Mouse (Mus musculus) embryonic facial prominence, embryonic 13.5 days (tissue): Measurements from ENCODE around the gene Malsu1. TPM values are rescaled to one million over a fixed set of nuclear protein-coding genes. Genes with fewer than 3 reads are reported as not detected.

Source experiments
- ATAC-seq: fragments of 200-750 bp; cut with Nextera tagmentation; 2 replicates; pipeline ENCODE4 v1.8.0; 2017; ENCODE audit warnings: low read depth; ENCODE audit not compliant: insufficient number of reproducible peaks, insufficient read depth, low FRiP score, low TSS enrichment
- H3K27ac ChIP-seq: fragments of 300-500 bp; sonication (generic); 2 replicates; pipeline ENCODE4 v1.5.1; 2015; ENCODE audit warnings: moderate library complexity, mild to moderate bottlenecking, inconsistent platforms
- H3K27me3 ChIP-seq: fragments of 300-500 bp; sonication (generic); 2 replicates; pipeline ENCODE4 v1.6.1; 2015; ENCODE audit warnings: mild to moderate bottlenecking, inconsistent platforms
- H3K36me3 ChIP-seq: fragments of 300-500 bp; sonication (generic); 2 replicates; pipeline ENCODE4 v1.6.1; 2015; ENCODE audit warnings: mild to moderate bottlenecking, inconsistent platforms
- H3K4me1 ChIP-seq: fragments of 300-500 bp; sonication (generic); 2 replicates; pipeline ENCODE4 v1.6.1; 2015; ENCODE audit warnings: inconsistent platforms
- H3K4me2 ChIP-seq: fragments of 300-500 bp; sonication (generic); 2 replicates; pipeline ENCODE4 v1.6.1; 2015; ENCODE audit warnings: moderate library complexity, mild to moderate bottlenecking, inconsistent platforms
- H3K4me3 ChIP-seq: fragments of 300-500 bp; sonication (generic); 2 replicates; pipeline ENCODE4 v1.5.1; 2015; ENCODE audit warnings: mild to moderate bottlenecking, inconsistent platforms
- H3K9ac ChIP-seq: fragments of 300-500 bp; sonication (generic); 2 replicates; pipeline ENCODE4 v1.6.1; 2015; ENCODE audit warnings: mild to moderate bottlenecking, inconsistent platforms
- H3K9me3 ChIP-seq: fragments of 300-500 bp; sonication (generic); 2 replicates; pipeline ENCODE4 v1.6.1; 2016; ENCODE audit warnings: inconsistent platforms
- WGBS: fragments of 180-500 bp; shearing (Covaris S2); methylation state at CpG from one replicate; pipeline ENCODE4 v1.1.7; 2015; ENCODE audit warnings: mixed read lengths; 5-methylcytosine and 5-hydroxymethylcytosine counted together
- polyA plus RNA-seq: library from polyadenylated mRNA; unstranded; fragments of >200 nt; fragmentation: Nextera tagmentation; extraction: Ambion mirVana; gene quantifications from 2 replicates; pipeline ENCODE4 v1.2.1, GENCODE M21; 2015

Malsu1 gene
- polyA plus RNA-seq: 83.8 and 87.9 TPM in 2 replicates

DNA sequence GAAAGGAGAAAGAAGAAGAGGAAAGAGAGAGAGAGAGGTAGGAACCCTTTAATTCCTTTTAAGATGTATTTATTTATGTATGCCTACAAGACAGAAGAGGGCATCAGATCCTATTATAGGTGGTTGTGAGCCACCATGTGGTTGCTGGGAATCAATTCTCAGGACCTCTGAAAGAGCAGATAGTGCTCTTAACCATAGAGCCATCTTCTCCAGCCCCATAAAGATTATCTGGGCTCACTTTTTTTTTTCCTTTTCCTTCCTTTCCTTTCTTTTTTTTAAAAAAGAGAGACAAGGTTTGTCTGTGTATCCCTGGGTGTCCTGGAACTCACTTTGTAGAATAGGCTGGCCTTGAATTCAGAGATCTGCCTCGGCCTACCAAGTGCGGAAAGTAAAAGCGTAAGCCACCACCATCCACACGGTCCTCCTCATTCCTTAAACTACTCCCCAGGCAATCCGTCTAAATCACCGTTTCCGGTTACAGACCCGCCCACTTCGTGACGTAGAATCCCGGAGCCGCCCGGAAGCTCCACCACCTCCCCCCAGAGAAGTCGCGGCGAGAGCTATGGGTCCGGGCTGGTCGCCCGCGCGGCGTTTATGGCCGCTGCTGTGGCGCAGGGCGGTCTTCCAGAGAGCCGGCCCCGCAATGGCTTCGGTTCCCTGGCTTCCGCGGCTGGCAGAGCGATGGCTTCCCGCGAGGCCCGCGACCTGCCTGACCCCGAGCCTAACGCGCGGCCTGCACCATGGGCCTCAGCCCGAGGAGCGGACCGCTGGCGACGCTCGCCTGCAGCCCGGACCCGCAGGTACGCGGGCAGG, at the start of gene Malsu1:
Gene Malsu1 (plus strand): TSS at position 492 of the 813 bp plus-strand sequence.
- peak within 1 kb of the TSS; percentile 97 for H3K9ac ChIP-seq
- WGBS: under 1% methylated on average over 49 of the region's 49 CpGs

DNA sequence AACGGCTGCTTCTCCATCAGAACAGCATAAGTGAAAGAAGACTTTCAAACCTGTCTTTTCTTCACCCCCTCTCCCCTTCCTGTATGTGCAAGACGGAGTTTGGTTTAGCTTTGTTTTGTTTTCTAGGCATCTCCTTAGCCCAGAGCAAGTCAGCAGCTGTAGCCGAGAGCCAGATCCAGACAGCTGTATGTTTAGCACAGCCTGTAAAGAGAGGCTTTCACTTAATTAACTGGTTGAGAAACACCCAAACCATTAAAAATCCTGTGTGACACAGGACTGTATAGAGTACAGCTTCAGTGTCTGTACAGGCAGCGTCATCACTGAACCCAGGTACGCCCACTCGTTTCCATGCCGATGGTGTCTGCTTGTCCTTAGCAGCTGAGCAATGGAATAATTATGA, 48.3 kb upstream of the Malsu1 start:
- Histone ChIP-seq H3K27me3 (no peaks in the 10 kb centered on the region), H3K36me3 (no peaks in the 10 kb centered on the region), H3K9me3 (no peaks in the 10 kb centered on the region), H3K27ac (no peak overlapping the region), H3K4me1 (no peaks in the 10 kb centered on the region), H3K4me3 (no peak overlapping the region), H3K4me2 (no peak overlapping the region), H3K9ac (no peak overlapping the region)
- 79% methylated on average over 7 of the region's 7 CpGs for WGBS
- no peak for ATAC-seq

More for the DNA sequence above, at the start of gene Malsu1:
- Histone ChIP-seq H3K4me3 (peak within 1 kb of the TSS; percentile 100), H3K4me1 (peaks cover 16% of the 10 kb centered on the region), H3K27ac (peak within 1 kb of the TSS; percentile 78), H3K9me3 (no peaks in the 10 kb centered on the region), H3K27me3 (no peaks in the 10 kb centered on the region), H3K4me2 (peak within 1 kb of the TSS; percentile 89), H3K36me3 (0 out of 2 replicates have a peak, but pooled peaks cover 1% of the 10 kb centered on the region)
- peak; percentile 88 for ATAC-seq

DNA sequence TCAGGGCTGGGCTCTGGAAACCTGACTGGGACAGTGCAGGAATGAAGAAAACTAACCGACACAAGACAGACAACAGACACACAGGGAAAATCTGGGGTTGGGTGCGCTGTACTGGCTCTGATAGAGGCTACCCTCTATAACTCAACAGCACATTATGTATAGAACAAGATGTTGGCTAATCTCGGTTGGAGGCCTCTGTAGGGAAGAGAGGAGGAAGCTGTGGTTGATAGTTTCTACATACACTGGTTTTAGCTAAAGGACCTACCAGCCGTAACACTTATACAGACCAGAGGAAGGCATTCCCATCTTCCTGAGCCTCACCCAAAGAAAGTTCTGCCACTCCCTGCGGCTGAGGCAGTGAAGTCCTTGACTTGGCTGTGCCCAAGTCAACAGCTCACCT, 47.1 kb upstream of the Malsu1 start:
- Histone ChIP-seq H3K4me2 (no peak overlapping the region), H3K27me3 (no peaks in the 10 kb centered on the region), H3K4me3 (no peak overlapping the region), H3K27ac (no peak overlapping the region), H3K4me1 (no peaks in the 10 kb centered on the region), H3K36me3 (no peaks in the 10 kb centered on the region), H3K9ac (no peak overlapping the region), H3K9me3 (no peaks in the 10 kb centered on the region)
- no peak for ATAC-seq
- WGBS: 88% methylated on average over 5 of the region's 5 CpGs

DNA sequence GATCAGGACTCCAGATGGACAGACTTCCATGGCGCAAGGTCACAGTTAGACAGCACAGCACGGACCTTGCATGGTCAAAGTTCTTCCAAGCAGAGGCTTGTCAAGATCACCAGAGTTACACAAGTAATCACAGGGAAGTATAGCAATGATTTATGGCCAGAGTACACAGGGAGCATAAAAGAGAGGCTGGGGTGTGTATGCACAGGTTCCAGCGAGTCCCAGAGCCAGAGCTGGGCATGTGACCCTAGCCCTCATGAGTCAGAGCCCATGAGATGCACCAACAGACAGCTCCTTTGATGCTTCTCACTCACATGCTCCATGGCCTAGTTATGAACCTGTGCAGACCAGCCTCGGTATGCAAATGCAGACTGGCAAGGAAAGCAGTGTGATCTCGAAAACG, 45.6 kb upstream of the Malsu1 start:
- no peak for ATAC-seq
- Histone ChIP-seq H3K4me2 (no peak overlapping the region), H3K9ac (no peak overlapping the region), H3K27ac (no peak overlapping the region), H3K4me3 (no peak overlapping the region), H3K9me3 (no peaks in the 10 kb centered on the region), H3K4me1 (no peaks in the 10 kb centered on the region), H3K36me3 (no peaks in the 10 kb centered on the region), H3K27me3 (no peaks in the 10 kb centered on the region)
- 85% methylated on average over 6 of the region's 6 CpGs for WGBS

DNA sequence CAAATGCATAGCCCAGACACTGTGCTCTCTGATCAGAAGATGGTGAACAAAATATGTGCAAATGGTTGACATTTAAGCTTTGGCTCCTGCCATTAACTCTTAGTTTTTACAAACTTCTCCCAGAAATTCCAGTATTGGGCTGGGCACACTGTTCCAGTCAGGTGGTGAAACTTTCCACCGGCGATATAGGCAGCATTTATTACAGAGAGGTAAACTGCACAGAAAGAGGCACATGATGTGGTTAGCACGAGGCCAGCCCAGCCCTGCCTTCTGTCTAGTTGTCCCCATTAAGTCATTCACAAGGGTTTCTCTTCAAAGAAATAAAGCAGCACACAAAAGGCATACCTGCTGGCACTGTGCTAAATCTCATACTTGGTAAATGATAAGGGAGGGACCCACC, 44.9 kb upstream of the Malsu1 start:
- H3K4me1 ChIP-seq: no peaks in the 10 kb centered on the region
- no peak overlapping the region for H3K4me3 ChIP-seq
- no peak overlapping the region for H3K4me2 ChIP-seq
- H3K36me3 ChIP-seq: no peaks in the 10 kb centered on the region
- WGBS: 81% methylated on average over 3 of the region's 3 CpGs
- no peak overlapping the region for H3K9ac ChIP-seq
- H3K9me3 ChIP-seq: no peaks in the 10 kb centered on the region
- no peak overlapping the region for H3K27ac ChIP-seq
- no peak for ATAC-seq
- no peaks in the 10 kb centered on the region for H3K27me3 ChIP-seq

DNA sequence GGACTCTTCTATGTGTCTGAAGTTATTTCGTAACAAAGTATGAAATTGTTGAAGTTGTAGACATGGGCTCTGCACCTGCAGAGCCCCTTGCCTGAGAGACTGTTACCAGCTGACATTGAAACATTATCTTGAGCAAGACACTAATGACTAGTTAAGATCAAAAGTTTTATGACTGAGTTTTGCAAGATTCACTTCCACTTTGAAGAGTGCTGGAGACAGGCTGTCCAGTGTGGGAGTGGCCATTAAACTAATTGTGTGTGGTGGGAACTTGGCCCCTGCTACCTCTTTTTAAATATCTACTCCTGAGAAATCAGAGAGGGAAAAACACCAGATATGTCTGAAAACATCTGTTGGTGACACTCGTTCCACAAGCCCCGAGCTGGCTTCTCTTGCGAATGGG, 42.4 kb upstream of the Malsu1 start:
- Histone ChIP-seq H3K27me3 (peaks cover 7% of the 10 kb centered on the region; the same call in 1 of the 2 replicates), H3K9me3 (no peaks in the 10 kb centered on the region), H3K27ac (no peak overlapping the region), H3K36me3 (no peaks in the 10 kb centered on the region), H3K4me3 (no peak overlapping the region), H3K4me2 (no peak overlapping the region), H3K9ac (no peak overlapping the region), H3K4me1 (peaks cover 7% of the 10 kb centered on the region)
- 63% methylated on average over 4 of the region's 4 CpGs for whole genome bisulfite sequencing
- ATAC-seq: no peak

DNA sequence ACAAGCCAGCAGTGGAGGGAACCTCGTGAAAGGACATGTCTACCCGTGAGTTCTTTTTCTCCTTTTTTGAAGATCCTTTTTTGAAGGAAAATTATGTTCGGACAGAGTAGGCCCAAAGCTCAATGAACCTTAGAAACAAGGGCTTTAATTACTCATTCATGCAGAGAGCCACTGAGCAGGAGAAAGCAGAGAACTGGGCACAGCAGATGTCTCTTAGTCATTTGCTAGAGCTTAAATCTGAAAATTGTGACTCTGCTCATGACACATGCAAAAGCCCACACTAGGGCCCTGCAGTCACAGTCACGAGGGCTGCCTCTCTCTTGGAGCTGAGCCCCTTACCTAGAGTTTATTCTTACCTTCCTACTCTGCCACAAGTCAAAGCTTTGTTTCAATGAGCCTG, 40.8 kb upstream of the Malsu1 start:
- 76% methylated on average over 4 of the region's 4 CpGs for WGBS

DNA sequence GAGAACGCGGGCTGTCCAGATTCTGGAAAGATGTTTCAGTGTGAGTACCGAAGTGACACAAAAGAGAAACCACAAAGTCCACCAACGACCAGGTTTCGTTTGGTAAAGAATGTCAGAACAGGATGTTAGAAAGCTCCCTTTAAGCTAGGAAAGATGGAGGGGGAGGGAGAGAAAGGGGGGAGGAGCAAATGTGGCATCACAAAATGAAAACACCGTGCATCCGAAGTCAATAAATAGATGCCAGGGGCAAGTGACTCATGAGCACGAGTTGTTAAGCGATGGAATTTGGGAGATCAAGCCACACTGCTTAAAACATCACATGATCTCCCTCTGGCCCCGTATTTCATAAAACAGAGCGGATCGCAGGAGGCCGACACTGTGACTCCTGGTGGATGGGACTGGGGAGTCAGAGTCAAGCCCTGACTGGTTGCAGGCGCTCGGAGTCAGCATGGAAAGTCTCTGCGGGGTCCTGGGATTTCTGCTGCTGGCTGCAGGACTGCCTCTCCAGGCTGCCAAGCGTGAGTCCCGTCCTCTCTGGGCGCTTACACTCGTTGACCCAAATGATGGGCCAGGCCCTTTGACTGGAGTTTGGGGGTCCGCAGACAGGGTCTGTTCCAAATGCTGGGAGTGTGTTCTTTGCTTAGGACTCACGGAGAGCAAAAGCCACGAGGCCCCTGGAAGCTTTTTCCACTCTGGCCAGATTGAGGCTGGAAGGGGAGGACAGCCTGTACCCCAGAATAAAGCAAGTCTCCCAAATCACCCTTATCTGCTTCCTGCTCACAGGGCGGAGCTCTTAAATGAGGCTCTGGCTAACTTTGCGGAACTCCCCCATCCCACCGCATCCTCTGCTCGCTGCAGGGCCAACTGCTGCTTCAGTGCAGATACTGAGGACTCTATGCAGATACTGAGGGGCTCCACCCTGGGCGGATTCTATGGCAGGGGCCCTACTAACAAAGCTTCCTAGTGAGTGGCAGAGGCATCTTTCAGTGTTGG, 37.0 kb upstream of the Malsu1 start, which contains the start of gene Gpnmb:
Gene Gpnmb (plus strand): TSS at position 272 of the 993 bp plus-strand sequence.
- no peak for ATAC-seq
- peak within 1 kb of the TSS; percentile 51; the same call in 1 of the 2 replicates for H3K9ac ChIP-seq
- H3K27me3 ChIP-seq: peaks cover 15% of the 10 kb centered on the region; the same call in 1 of the 2 replicates
- H3K4me3 ChIP-seq: peak within 1 kb of the TSS; percentile 17
- peaks cover 20% of the 10 kb centered on the region for H3K4me1 ChIP-seq
- peak within 1 kb of the TSS; percentile 52 for H3K4me2 ChIP-seq
- H3K27ac ChIP-seq: no peak within 1 kb of the TSS
- H3K9me3 ChIP-seq: no peaks in the 10 kb centered on the region
- H3K36me3 ChIP-seq: no peaks in the 10 kb centered on the region
- 28% methylated on average over 28 of the region's 28 CpGs for WGBS

More for the DNA sequence above, 40.8 kb upstream of the Malsu1 start:
- Histone ChIP-seq H3K4me3 (no peak overlapping the region), H3K4me2 (no peak overlapping the region), H3K27me3 (peaks cover 15% of the 10 kb centered on the region; the same call in 1 of the 2 replicates), H3K4me1 (peaks cover 20% of the 10 kb centered on the region), H3K27ac (no peak overlapping the region), H3K9me3 (no peaks in the 10 kb centered on the region), H3K36me3 (no peaks in the 10 kb centered on the region), H3K9ac (no peak overlapping the region)
- ATAC-seq: no peak

DNA sequence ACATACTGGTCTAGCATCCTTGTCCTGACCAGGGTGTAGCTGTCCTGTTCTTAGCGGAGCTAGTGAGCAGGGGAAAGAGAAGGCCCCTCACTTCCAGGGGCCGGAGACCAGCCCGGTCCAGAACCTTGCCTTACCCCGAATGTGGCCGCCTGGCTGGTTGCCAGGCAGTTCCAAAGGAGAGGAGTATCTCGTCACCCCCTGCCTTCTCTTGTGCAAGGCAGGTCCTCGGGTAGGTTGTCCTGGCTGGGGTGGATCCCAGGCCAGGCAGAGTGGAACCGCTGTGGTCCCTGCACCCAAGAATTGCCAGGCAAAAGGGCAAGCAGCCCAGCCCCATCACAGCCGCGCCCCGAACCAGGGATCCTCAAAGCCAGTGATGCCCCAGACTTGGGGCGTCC, 36.3 kb upstream of the Malsu1 start:
- Histone ChIP-seq H3K9me3 (no peaks in the 10 kb centered on the region), H3K27ac (no peak overlapping the region), H3K9ac (no peak overlapping the region), H3K4me1 (peaks cover 20% of the 10 kb centered on the region), H3K4me3 (no peak overlapping the region), H3K36me3 (no peaks in the 10 kb centered on the region), H3K4me2 (peak overlapping the region; percentile 52), H3K27me3 (peaks cover 15% of the 10 kb centered on the region; the same call in 1 of the 2 replicates)
- WGBS: 68% methylated on average over 12 of the region's 12 CpGs
- ATAC-seq: no peak

DNA sequence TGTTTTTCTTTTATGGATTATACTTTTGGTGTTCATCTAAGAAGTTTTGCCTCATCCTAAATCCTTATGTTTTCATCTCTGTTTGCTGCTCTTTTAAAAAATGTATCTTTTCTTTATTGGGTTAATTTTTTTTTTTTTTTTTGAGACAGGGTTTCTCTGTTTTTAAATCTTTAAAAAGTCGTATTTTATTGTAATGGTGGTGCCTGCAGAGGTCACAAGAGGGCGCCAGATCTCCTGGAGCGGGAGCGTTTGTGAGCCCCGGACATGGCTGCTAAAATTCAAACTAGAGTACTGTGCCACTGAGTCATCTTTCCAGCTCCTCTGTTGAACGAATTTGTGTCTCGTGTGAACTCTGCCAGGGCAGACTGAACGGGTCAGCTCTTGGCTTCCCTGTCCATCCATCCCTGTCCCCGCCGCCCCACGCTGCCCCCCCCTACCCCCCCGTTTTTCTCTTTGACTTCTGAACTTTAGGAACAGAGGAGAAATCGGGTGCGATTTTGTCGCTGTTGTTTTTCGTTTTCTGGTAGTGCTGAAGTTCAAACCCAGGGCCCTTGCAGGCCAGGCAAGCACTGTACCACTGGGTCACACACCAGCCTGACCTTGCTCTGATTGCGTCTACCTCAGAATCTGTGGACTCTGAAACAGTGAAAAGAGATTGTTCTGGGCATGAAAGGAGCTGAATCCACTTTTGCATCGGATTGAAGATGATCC, 34.0 kb upstream of the Malsu1 start:
- peak overlapping the region; percentile 66 for H3K9ac ChIP-seq
- H3K36me3 ChIP-seq: no peaks in the 10 kb centered on the region
- WGBS: 14% methylated on average over 18 of the region's 18 CpGs
- H3K27ac ChIP-seq: no peak overlapping the region
- peak overlapping the region; percentile 54 for H3K4me2 ChIP-seq
- H3K9me3 ChIP-seq: no peaks in the 10 kb centered on the region
- ATAC-seq: no peak
- peak overlapping the region; percentile 40 for H3K4me3 ChIP-seq
- H3K4me1 ChIP-seq: peaks cover 20% of the 10 kb centered on the region
- H3K27me3 ChIP-seq: peaks cover 15% of the 10 kb centered on the region; the same call in 1 of the 2 replicates

DNA sequence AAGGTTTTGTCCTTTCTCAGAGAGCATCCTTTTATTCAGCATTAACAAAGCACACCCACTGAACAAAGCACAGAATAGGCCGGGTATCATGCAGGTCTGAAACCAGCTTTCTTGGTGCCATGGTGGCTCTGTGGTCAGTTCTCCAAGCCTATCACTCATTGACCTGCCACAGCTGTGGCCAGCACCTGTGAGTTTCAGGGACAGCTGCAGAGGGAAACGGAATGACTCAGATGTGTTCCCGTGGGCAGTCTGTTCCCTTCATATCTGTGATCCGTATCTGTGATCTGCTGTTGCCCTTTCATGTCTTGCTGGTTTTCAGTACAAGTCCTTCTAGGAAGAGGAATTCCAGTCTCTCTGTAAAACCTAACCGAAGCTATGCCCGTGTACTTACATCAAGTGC, 27.1 kb upstream of the Malsu1 start:
- Histone ChIP-seq H3K9me3 (no peaks in the 10 kb centered on the region), H3K36me3 (no peaks in the 10 kb centered on the region), H3K4me2 (no peak overlapping the region), H3K4me1 (no peaks in the 10 kb centered on the region), H3K27ac (no peak overlapping the region), H3K27me3 (0 out of 2 replicates have a peak, but pooled peaks cover under 1% of the 10 kb centered on the region), H3K9ac (no peak overlapping the region), H3K4me3 (no peak overlapping the region)
- ATAC-seq: no peak
- 72% methylated on average over 6 of the region's 6 CpGs for WGBS
